Mouse (Mus musculus) embryonic facial prominence, embryonic 15.5 days (tissue): ENCODE measurements around the gene Olfr655. TPM values are rescaled to one million over a fixed set of nuclear protein-coding genes. Genes with fewer than 3 reads are reported as not detected.

ENCODE experiments used
- ATAC-seq: fragments of 200-750 bp; cut with Nextera tagmentation; 2 replicates; pipeline ENCODE4 v1.8.0; 2017; ENCODE audit warnings: low read depth, moderate TSS enrichment; ENCODE audit not compliant: insufficient number of reproducible peaks, low FRiP score, low TSS enrichment
- H3K27ac ChIP-seq: fragments of 300-500 bp; sonication (generic); replicated peaks from 2 replicates; pipeline ENCODE4 v1.5.1; 2015; ENCODE audit warnings: mild to moderate bottlenecking, inconsistent platforms
- H3K27me3 ChIP-seq: fragments of 300-500 bp; sonication (generic); 2 replicates; pipeline ENCODE4 v1.6.1; 2015; ENCODE audit warnings: inconsistent platforms
- H3K36me3 ChIP-seq: fragments of 300-500 bp; sonication (generic); 2 replicates; pipeline ENCODE4 v1.6.1; 2015; ENCODE audit warnings: mild to moderate bottlenecking, inconsistent platforms
- H3K4me1 ChIP-seq: fragments of 300-500 bp; sonication (generic); 2 replicates; pipeline ENCODE4 v1.6.1; 2015; ENCODE audit warnings: inconsistent platforms
- H3K4me2 ChIP-seq: fragments of 300-500 bp; sonication (generic); replicated peaks from 2 replicates; pipeline ENCODE4 v1.6.1; 2015; ENCODE audit warnings: mild to moderate bottlenecking, inconsistent platforms
- H3K4me3 ChIP-seq: fragments of 300-500 bp; sonication (generic); replicated peaks from 2 replicates; pipeline ENCODE4 v1.5.1; 2015; ENCODE audit warnings: mild to moderate bottlenecking, inconsistent platforms
- H3K9ac ChIP-seq: fragments of 300-500 bp; sonication (generic); 2 replicates; pipeline ENCODE4 v1.6.1; 2015; ENCODE audit warnings: inconsistent platforms
- H3K9me3 ChIP-seq: fragments of 300-500 bp; sonication (generic); replicated peaks from 2 replicates; pipeline ENCODE4 v1.6.1; 2016; ENCODE audit warnings: inconsistent platforms
- WGBS: fragments of 180-500 bp; shearing (Covaris S2); methylation state at CpG from one replicate; pipeline ENCODE4 v1.1.7; 2015; 5-methylcytosine and 5-hydroxymethylcytosine counted together
- polyA plus RNA-seq: library from polyadenylated mRNA; unstranded; fragments of >200 nt; fragmentation: Nextera tagmentation; extraction: Ambion mirVana; gene quantifications from 2 replicates; pipeline ENCODE4 v1.2.1, GENCODE M21; 2015

Gene Olfr655
- polyA plus RNA-seq, 1 experiment from 2014 or later, result 0.16 TPM

- no peaks in the 10 kb centered on the region for H3K4me1 ChIP-seq
- H3K9me3 ChIP-seq, result no peaks in the 10 kb centered on the region
- H3K9ac ChIP-seq, result no peak overlapping the region
- H3K27ac ChIP-seq, result no peak overlapping the region
- no peak overlapping the region for H3K4me3 ChIP-seq
- H3K27me3 ChIP-seq, result no peaks in the 10 kb centered on the region
- H3K4me2 ChIP-seq, result no peak overlapping the region
- H3K36me3 ChIP-seq, result no peaks in the 10 kb centered on the region
- ATAC-seq, result no peak
- WGBS, result 65% methylated on average over 1 of the region's 1 CpGs
These were observed 48.9 kb downstream of the Olfr655 start for GRCm38 (mm10) chr7:104552700-104553099.

DNA sequence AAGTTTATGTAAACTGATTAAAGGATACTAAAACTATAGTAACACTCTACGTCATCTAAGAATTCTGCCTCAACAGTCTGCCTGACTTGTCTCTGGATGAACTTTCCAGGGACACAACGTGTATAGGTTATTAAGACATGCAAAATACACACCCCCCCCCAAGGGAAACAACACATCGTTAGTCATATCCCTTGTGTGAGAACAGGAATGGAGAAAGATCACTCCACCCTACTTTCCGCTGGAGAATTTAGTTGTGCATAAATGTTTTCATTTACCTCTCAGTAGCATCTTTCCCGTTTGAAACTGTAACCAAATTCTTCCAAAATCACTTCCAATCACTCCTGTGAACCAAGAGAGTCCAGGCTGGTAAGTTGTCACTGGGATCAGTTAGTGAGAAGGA, 51.7 kb downstream of the Olfr655 start, which contains the start of gene Olfr651:
Gene Olfr651, plus strand, starts transcription at position 301 of the 400 bp plus-strand sequence.
- H3K4me3 ChIP-seq, result no peak within 1 kb of the TSS
- ATAC-seq, result no peak
- WGBS, result 70% methylated on average over 5 of the region's 5 CpGs

More for the DNA sequence above, 51.7 kb downstream of the Olfr655 start, which contains the start of gene Olfr651:
- no peak within 1 kb of the TSS for H3K27ac ChIP-seq
- H3K27me3 ChIP-seq, result no peaks in the 10 kb centered on the region
- H3K9ac ChIP-seq, result no peak within 1 kb of the TSS
- no peak within 1 kb of the TSS for H3K4me2 ChIP-seq
- H3K4me1 ChIP-seq, result no peaks in the 10 kb centered on the region
- H3K36me3 ChIP-seq, result no peaks in the 10 kb centered on the region
- no peaks in the 10 kb centered on the region for H3K9me3 ChIP-seq

Other genes starting within 250 kb of the Olfr655 start
- 2.4 and 2.6 TPM in 2 replicates for gene Trim12c, start 248.4 kb downstream of the Olfr655 start, polyA plus RNA-seq
- gene Trim30b, start 231.9 kb downstream of the Olfr655 start, polyA plus RNA-seq, result 0.13 and 0.16 TPM in 2 replicates
- gene Trim30c, start 200.9 kb downstream of the Olfr655 start, polyA plus RNA-seq, result 0.22 and 0.28 TPM in 2 replicates
- gene Trim30a, start 136.6 kb downstream of the Olfr655 start, polyA plus RNA-seq, result 1.8 and 2.3 TPM in 2 replicates
- gene Trim30d, start 93.9 kb downstream of the Olfr655 start, polyA plus RNA-seq, result 0.74 and 0.85 TPM in 2 replicates
- gene Olfr651, start 51.6 kb downstream of the Olfr655 start, polyA plus RNA-seq, result not detected in 2 replicates
- 0.11 TPM in 1 of 2 replicates, not detected in the other for gene Olfr652, start 40.9 kb downstream of the Olfr655 start, polyA plus RNA-seq
- 0.11 and 0.16 TPM in 2 replicates for gene Olfr653, start 24.5 kb downstream of the Olfr655 start, polyA plus RNA-seq
- gene Olfr654, start 14.8 kb downstream of the Olfr655 start, polyA plus RNA-seq, result 0.12 TPM in 1 of 2 replicates, not detected in the other
- 0.05 TPM in 1 of 2 replicates, not detected in the other for gene Olfr656, start 12.2 kb upstream of the Olfr655 start, polyA plus RNA-seq
- gene Olfr657, start 23.0 kb upstream of the Olfr655 start, polyA plus RNA-seq, result not detected in 2 replicates
- gene Olfr658, start 45.5 kb upstream of the Olfr655 start, polyA plus RNA-seq, result 0.12 TPM in 1 of 2 replicates, not detected in the other
- gene Olfr659, start 65.0 kb upstream of the Olfr655 start, polyA plus RNA-seq, result 0.22 and 0.37 TPM in 2 replicates
- gene Olfr661, start 84.7 kb upstream of the Olfr655 start, polyA plus RNA-seq, result 0.11 and 0.12 TPM in 2 replicates
- gene Usp17le, start 175.7 kb upstream of the Olfr655 start, polyA plus RNA-seq, result not detected in 2 replicates
- gene Usp17lb, start 240.8 kb upstream of the Olfr655 start, polyA plus RNA-seq, result not detected in 2 replicates